Mouse (Mus musculus): ENCODE measurements at regions not wholly inside any gene's neighbourhood (a gene's known extent, or its start where the extent isn't known, plus 50 kb on each side); places are given as distances from the start of the nearest gene placed in this dataset.

DNA sequence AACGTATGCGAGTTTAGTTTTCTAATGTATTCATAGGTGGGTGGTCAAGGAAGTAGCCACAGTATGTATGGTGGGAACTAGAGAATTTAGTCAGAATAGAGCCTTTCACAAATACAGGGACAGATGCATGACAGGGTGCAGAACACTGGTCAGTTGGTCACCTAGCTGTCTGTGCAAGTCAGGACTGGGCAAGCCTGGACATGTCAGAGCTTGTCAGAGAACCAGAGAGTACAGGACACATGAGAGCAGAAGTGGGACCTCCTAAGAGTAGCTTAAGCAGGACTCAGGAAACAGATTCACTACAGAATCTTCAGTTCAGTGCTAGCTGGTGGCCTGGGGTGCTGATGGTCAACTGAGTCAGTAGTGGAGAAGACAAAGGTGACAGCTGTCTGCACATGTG, 395.7 kb upstream of the Tnp1 start:
- no peak for DNase-seq

DNA sequence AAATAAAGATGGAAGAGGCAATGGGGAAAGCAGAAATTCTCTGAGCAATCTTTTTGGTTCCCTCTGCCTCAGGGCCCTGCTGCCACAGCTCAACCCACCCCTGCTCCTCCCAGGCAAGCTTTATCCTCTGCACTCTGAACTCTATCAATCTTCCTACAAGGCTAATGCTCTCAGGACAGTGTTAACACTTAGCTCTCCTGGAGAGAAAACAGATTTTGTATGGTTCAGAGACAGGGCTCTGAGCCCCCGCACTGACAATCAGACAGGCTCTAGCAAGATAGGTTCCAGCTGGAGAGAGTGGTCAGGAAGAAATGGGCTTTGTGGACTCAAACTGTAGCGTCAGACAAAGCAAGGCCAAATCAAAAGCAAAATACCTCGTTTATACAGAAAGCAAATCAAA, 383.5 kb upstream of the Tnp1 start:
- DNase-seq: peak; percentile 13

DNA sequence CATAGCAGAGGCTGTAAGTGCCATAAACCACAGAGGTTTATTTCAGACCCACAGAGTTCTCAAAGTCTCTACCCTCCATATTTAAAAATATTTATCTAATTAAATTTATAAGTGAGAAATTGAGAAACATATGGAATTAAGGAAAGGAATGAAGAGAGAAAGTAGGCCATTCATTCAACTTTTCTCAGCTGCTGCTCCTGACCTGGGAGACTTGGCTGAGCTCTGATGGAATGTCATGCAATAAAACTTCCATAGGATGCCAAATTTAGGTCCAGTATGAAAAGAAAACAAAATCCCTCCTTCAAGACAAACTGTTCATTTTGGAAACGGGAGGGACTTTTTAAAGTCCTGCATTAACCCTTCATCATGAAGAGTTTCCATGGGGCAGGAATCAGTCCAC, 379.3 kb upstream of the Tnp1 start:
- DNase-seq: no peak

DNA sequence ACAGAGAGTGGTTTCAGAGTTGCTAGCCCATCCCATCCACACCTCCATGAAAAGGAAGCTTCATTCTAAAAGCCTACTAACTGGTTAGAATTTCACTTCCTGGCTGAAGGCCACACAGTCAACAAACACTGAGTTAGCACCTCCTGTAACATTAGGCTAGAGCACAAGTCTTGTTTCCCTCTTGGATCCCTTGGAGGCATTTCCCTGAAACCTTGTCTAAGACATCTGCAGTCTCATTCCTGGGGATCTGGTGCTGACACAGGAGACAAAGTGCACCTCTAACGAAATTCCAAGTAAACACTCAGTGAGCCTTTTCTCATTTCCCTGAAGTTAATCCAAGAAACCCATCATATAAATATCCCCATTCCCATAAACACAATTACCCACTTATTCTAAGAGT, 378.8 kb upstream of the Tnp1 start:
- DNase-seq: peak; percentile 10

DNA sequence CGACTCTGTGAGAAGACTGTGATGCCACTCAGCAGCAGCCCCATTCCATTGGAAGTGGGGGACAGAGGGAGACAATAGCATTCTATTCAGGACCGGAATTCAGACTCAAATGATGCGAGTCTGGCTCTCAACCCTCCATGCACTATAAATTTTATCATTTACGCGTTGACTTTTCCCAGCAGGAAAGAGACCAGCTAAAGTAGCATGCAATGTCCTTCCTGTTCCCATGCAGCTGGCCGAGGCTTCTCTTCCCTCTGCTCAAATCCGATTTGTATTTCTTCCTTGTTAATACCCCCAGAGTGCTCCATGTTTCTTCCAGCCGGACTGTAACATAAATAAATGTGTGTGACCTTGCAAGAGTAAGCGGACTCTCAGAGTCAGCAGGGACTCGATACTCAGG, 376.4 kb upstream of the Tnp1 start:
- no peak for DNase-seq

DNA sequence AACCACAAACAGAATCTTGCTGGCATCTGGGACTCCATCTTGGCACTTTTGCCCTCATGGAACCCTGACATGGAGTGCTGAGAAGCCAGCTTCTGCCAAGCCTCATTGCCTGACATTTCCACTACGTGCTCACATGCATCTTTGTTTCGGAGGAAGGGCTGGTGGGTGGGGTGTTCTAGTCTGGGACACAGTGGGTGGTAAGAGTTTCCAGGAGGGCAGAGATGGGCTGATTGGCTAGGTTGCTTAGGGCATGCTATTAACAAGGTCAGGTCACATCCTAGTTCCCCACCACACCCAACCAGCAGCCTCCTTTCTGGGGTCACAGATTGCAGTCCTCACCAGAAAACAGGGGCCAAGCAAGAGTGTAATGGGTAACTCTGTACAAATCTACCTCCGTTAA, 374.3 kb upstream of the Tnp1 start:
- DNase-seq: no peak

DNA sequence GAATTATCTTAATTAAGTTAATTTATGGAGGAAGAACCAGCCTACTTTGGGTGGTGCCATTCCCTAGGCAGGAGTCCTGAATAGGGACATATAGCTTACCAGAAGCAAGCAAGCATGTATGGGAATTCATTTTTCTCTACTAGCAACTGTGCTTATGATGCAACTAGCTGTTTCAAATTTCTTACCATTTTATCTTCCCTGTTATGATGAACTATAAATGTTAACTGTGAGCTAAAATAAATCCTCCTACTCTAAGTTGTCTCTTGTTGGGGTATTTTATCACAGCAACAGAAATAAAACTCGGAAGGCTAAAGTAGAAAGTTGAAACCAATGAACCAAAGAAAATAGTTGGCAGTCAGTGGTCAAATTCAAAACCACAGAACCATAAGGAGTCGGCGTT, 373.5 kb upstream of the Tnp1 start:
- no peak for DNase-seq

DNA sequence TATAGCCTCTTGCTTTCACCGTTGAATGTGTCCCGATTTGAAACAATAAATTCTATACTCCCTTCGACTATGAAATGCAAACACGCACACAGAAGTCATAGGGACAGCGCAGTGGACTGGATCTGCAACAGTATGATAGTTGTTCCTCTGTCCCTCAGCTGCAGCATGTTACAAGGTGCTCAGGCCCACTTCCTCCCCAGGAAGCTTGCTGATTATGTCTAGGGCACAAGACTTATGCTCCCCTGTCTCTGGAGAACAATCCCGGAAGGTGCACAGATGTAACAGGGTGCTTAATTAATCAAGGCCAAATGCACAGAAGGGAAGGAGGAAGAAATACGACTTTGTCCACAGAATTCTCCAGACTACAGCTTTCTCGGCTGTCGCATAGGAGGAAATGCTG, 365.9 kb upstream of the Tnp1 start:
- DNase-seq: no peak

DNA sequence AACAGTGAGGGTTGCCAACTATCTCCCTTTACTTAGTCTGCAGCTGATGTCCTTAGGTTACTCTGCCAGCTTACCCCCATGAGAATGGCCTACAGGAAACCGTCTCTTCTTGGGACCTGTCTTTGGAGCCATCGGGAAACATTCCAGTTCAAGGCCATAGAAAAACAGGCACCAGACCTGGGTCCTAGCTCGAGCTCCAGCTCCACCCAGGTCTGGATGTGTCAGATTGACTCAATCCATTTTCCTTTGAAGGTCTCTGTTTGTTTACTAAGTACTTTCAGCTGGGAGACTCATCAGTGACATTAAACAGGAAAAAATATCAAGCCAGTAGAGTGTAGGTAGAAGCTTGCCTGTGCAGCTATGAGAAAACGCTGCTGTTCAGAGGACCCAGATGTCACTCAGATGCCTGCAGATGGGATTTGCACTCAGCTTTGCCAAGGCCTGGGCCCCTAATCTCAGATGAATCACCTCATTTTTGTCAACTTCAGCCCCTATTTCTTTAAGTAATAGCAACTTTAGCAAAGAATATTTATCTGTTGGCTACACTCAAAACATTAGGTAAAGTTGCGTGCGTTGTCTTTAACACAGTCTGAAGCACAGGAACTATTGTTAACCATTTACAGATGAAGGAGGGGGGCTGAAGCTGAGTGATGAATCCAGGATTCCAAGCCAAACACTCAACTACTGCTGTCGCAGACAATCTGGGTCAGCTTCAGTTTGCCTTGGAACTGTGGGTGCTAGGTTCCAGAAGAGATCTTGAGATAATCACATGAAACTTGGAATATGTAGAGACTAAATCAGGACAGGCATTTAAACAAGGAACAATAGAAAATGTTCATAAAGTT, 359.0 kb upstream of the Tnp1 start:
- DNase-seq: no peak

DNA sequence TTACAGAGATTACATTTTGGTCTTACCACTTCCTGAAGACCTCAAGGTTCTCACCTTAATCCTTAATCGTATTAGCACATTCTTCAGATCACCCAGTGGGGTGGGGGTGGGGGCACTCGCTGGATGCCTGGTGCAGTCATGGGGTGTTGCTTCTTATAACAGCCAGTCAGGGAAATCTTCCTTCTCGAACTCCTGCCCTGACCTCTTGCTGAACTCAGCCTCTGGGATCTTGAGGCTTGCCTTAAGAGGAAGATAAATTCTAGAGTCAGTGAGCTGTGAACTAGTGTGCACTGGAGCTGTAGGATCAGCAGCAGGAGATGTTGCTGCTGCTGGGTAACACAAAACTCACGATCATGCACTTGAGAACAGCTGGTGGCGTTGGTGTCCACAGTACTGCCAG, 352.5 kb upstream of the Tnp1 start:
- no peak for DNase-seq

DNA sequence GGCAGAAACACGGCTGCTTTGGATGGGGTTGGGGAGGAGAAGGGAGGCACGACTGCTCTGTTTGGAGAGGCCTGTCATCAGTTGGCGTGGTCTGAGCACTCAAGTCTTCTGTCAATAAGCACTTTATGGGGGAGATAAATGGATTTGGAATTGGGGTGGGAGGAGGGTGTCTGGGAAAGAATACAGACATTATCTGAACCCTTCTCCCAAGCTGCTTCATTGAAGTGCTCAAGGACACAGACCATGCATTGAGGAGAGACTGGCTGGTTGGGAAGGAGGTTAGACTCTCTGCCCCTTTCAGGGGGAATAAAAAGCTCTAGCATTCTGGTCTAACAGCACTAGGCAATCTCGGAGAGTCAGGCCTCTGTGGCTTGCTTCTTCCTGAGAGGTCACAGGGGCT, 350.1 kb upstream of the Tnp1 start:
- no peak for DNase-seq

DNA sequence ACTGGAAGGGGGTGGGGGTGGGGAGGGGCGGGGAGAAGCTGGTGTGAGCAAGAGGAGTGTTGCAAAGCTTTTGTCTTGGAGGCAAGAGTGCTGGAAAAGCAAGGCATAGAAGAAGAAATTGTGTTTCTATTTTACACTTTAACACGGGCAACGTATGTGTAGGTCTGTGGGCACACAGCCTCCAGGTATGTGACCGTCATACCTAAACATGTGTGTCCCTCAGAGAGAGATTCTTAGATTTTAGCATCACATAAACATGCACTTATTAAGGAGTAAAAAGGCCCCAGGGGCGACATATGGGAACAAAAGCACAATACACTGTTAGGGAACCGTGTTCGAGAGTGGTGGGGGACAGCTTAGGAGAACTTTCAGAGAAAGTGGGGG, 348.6 kb upstream of the Tnp1 start:
- no peak for DNase-seq

DNA sequence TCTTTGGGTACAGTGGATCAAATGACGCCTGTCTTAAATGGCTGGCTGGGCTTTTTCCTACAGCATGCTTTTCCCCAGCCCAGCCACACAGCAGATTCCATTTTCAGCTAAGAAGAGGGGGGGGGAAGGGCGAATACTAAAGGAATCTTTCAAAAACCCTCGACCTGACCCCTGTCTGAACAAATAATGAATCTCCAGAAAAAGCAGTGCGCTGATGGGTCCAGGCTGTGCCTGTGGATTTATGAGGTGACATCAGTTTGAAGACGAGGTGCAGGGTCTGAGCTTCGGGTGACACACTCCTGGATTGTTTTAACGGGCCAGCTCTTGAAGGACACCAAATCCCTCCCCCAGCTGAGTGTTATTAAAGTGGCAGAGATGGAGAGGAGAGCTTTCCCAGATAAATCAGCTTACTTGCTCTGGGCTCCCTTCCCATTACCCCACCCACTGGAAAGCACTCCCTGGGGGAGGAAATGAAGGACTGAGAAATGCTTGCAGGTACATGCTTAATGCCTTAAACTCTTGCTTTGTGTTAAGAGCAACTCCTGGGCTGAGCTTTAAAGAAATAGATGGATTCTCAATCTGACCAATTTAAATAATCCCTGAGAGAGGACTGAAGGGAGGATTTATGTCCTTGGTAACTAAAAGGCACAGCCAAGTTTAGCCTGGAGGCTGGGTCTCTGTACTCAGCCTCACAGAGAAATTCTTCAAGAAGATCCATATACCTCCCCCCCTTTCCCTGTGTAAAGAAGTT, 348.0 kb upstream of the Tnp1 start:
- peak; percentile 83 for DNase-seq

DNA sequence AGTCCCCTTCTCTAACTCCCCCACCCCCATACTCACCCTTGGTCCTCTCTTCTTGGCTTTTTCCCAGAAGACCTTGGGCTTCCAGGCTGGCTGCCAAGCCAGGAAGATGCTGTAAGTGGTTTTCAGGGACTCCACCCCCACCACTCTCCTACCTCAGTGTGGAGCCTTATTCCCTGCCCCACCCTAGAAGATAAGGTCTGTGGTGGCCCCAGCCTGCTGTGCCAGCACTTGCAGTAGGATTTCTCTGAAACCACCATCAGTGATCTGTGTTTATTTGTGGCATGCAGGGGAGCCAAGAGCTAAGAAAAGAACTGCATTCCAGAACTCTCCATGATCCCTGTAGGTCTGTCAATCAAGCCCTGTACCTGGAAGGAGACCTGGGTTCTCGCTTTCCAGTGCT, 346.4 kb upstream of the Tnp1 start:
- DNase-seq: peak; percentile 51

DNA sequence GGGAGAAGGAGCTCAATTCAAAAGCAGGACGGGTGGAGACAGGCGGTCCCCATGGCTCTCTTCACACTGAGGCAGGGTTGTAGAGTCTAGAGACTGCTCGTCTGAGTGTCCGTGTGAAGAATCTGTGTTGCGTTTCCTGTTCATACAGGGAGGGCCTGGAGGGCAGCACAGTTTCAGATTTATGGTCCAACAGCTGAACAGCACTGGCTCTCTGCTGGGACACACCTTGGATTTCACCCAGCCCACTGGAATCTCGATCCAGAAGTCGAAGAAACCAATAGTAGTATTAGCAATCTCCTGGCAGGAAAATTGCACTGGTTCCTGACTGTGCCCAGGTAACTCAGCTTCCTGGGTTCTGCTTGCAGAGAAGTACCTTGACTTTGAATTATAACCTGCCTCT, 345.6 kb upstream of the Tnp1 start:
- DNase-seq: no peak

DNA sequence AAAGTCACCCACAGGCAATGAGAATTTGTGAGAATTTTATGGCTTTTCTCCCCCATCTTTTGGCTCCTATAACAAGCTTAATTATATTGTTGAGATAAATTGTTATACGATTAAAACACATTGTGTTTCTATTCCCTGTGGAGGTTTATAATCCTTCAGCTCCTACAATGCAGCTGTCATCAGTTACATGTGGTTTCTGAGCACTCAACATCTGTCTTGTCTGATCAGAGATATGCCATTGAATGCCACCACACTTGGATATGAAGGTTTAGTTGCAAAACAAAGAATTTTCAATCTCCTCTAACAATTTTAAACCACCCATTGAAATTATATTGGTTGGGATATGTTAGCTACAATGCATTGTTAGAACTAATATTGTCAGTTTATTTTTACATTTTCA, 338.7 kb upstream of the Tnp1 start:
- DNase-seq: no peak

DNA sequence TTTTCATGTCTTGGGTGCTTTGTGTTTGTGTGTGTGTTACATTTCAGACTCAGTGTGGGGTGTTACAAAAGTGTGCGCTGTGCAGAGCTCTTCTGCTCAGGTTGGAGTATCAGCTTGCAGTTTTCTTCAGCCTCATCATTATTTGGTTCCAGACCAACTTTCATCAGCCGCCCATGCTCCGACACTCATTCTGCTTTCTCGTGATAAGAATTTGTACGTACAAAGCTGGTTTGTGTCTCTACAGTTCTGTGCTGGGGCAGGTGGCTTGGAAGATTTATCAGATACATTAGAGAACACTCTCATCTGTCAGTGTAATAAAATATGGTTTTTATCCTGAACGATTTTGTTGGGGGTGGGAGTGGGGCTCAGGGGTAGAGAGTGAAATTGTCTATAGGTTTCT, 332.8 kb upstream of the Tnp1 start:
- DNase-seq: no peak

DNA sequence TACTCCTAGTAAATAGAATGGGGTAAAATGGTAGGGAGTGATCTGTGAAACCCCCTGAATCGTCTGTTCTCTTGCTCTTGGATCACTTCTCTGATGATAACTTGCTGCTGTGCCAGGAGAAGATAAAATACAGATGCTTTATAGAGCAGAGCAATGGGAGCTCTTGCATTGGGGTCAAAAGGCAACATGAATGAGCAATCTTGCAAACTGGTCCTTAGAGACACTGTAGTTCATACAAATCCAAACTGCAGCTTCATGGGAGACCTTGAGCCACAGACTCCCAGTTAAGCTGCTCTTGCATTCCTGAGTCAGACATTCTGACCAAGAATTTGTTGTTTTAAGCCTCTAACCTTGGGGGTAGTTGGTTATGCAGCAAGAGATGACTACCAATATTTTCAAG, 328.9 kb upstream of the Tnp1 start:
- DNase-seq: no peak

DNA sequence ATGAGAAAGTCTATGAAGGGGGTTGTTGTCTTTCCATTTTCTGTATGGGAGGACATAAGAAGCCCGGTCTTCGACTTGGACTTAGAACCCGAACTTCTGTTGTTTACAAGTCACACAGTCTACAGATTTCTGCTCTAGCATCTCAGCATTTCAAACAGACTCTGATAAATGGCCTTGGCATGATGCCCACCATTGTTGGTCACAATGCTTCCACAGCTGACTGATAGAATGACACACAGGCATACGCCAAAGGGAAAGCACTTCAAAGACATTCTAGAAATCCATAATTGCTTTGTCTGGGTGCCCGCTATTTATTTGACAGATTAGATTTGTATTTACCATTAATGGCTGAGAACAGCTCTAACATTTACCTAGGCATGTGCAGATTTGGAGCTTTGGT, 326.2 kb upstream of the Tnp1 start:
- DNase-seq: peak; percentile 72

DNA sequence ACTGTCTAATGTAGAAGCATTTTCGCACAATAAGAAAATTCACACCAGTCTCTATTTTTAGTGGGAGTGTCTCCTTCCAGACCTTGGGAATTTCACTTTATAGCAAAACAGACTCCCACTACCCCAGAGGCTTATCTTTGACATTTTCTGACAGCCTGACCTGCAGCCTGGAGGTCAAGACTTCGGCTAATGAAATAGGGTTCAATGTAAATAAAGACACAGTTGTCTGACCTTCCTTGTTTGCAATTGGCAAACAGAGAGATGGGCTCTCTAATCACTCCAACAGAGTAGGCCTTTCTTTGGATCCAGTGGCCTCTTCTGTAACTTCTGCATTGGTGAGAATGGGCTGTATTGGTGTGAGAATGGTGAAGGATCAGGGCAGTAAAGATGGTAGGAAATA, 321.7 kb upstream of the Tnp1 start:
- DNase-seq: no peak

DNA sequence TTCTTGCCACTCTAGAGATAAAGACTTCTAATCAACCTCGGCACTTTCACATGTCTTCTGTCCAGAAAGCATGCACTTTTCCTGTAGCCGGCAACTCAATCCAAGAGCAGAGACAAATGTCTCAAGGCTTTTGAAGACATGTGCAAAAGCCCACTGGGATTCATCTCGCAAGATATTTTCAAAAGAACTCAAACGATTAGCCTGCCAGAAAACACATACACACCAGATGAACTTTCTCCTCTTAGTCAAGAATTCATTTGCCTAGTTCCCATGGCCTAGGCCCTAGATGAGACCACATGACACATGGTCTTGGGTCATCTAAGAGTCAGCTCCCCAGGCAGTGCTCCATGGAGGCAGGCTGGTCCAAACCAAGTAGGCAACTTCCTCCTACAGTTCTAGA, 293.8 kb upstream of the Tnp1 start:
- no peak for DNase-seq

DNA sequence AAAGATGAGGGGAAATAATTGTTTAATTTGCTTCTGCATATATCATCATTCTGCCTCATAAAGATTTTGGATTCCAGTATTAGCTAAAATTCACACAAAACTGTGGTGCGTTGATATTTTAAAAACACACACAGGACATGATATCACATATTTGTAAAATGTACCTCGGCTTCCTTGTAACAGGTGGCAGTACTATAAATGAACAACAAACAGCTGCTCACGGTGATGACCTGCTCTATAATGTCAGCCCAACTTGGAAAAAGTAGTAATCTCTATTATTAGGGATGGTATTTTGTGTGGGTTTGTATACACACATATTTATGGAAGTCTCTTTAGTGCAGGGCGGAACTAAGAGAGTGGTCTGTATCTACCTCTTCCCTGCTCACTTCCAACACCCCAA, 292.7 kb upstream of the Tnp1 start:
- no peak for DNase-seq

DNA sequence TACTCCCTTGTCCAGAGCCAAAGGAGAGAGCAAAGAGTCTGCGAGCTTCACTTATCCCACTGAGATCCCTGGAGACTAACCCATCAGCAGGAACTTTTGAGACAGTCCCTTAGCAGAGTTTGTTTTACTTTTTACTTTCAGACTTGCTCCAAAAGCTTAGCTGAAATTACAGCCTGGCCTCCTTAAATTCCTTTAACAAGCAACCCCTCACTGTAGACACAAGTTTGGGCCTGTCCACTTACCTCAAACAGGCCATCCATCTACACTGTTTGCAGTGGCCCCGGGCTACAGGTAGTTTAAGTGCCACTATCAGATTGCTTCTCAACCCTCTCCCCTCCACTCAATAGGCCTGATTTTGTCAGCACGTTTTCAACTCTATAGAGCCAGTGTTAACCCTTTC, 291.5 kb upstream of the Tnp1 start:
- no peak for DNase-seq

DNA sequence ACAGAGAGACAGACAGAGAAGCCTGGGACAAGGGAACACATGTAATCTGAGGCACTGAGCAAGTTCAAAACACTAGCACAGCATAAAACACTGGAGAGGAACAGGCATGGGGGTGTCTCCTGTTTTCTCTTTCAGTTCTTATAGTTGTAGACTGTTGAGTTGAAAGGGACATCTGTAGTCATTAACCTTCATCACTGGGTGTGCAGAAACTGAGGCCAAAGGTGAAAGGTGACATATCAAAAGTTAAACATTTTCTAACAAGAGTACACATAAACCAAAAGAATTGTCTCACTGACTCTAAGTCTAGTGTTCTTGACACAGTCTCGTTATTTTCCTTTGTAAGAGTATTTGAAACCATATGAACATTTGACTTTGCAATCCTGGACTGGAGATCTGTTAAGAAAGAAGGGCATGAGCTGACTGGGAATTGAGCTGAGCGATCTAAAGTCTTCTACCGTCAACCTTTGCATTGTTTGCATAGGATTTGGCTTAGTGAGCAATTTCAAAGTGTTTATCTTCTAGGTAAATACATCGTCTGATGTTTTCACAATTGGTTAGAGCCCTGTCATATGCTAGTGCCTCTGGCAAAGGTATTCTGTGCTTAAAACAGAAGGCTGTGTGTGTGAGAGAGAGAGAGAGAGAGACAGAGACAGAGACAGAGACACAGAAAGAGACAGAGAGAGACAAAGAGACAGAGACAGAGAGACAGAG, 284.4 kb upstream of the Tnp1 start:
- no peak for DNase-seq
